Mouse (Mus musculus) gastrocnemius, postnatal 14 days (tissue): ENCODE data around the gene Nuak1. TPM values are rescaled to one million over a fixed set of nuclear protein-coding genes. Genes with fewer than 3 reads are reported as not detected.

ENCODE experiments used
- DNase-seq: peaks from one replicate; pipeline ENCODE4 v3.0.0; 2021; ENCODE audit warnings: mixed read lengths
- intact Hi-C: fragments of 180-260 bp; cut with DNase I; formaldehyde crosslinking; loops from one replicate; pipeline ENCODE4 v1.15.1; 2025; ENCODE audit warnings: low total_unique reads
- total RNA-seq, 2 experiments: library from RNA; stranded (reverse); gene quantifications; 2 replicates each; pipeline ENCODE4 v1.2.3; 2021

The Nuak1 gene
- total RNA-seq, 2 experiments from 2014 or later = 12.1 to 15.0 TPM

DNA sequence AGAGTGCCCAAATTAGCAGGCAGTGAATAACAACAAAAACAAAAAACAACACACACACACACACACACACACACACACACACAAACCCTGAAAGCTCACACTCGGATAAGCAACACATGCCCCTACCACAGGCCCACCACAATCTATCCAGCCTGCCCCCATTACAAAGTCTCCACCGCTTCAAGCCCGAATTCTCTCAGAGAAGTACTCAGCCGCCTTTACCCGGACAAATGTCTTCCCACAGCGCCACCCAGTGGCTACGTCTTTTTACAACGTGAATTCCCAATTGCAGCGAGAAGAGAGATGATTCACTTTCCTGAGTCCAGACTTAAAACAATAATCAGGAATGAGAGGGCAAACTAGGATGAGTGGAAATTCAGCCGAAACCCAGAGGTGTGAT, 10.3 kb upstream of the Nuak1 start:
- intact Hi-C loops = loop anchor here (5.0 kb wide), 1 partner anchor 633 kb away; no protein-coding TSS in a partner anchor
- DNase-seq = peak; percentile 81

DNA sequence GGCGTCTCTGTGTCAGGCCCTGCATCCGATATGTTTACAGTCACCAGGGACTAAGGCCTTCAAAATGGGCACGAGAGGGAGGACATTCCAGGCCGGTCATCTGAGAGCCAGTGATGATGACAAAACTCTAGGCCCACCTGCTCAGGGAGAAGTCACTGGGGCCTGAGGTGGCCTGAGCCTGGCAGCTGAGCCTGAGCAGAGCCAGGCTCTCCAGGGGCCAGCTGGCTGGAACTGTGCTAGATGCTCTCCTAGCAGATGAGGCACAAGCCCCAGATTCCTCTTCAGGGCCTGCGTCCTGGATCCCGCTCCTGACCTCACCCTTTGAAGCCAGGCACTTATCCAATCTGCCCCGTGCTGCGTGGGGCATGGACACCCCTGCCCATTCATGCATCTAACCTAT, 9.3 kb upstream of the Nuak1 start:
- intact Hi-C loops = loop anchor here (5.0 kb wide), 1 partner anchor 632 kb away; no protein-coding TSS in a partner anchor
- DNase-seq = peak; percentile 62

DNA sequence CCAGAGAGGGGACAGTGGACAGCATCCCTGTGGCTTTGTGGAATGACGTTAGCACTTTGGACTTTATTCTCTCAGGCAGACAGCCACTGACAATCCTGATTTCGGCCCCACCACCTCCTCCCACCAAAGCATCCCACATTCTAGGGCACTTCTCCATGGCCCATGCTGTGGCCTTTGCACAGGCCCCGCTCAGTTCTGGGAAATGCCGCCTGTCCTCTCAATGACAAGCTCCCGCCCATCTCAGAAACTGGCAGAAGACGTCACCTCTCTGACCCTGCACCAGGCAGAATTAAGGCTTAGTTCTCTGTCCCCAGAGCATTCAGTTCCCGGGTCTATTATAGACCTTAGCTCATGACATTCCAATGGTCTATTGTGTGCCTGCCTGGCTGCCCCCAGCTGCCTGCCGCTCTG, 7.0 kb upstream of the Nuak1 start:
- intact Hi-C loops = no loop called here

GRCm38 (mm10) chr10:84446661-84447060, 6.3 kb upstream of the Nuak1 start:
- DNase-seq = no peak
- intact Hi-C loops = no loop called here

More for the DNA sequence above, 7.0 kb upstream of the Nuak1 start:
- no peak for DNase-seq

- no peak for DNase-seq
- intact Hi-C loops = no loop called here
Measured at GRCm38 (mm10) chr10:84444396-84444795, 4.0 kb upstream of the Nuak1 start.

- intact Hi-C loops = no loop called here
- no peak for DNase-seq
Measured at GRCm38 (mm10) chr10:84441846-84442245, 1.4 kb upstream of the Nuak1 start.

DNA sequence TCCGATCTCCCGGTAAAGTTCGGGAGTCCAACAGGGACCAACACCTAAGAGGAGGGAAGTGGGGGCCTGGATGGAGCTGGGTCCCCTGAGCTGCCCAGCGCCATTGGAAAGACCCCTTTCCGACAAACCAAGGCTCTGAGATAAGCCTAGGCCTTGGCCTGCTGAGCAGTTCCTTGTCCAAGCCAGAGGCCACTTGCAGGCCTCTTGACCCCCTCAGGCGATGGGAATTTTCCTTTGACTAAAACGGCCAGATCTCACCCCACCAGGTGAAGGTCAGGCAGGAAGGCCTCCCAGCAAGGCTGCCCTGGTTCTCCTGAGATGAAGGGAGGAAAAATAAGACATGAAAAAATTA, 1.0 kb upstream of the Nuak1 start:
- DNase-seq = no peak
- intact Hi-C loops = no loop called here

GRCm38 (mm10) chr10:84440181-84440540, 236 bp downstream of the Nuak1 start:
- intact Hi-C loops = no loop called here
- DNase-seq = no peak

GRCm38 (mm10) chr10:84439228-84439596, 1.2 kb downstream of the Nuak1 start:
- intact Hi-C loops = loop anchor here (5.0 to 10.0 kb wide), 3 partner anchors 274 to 622 kb away; no protein-coding TSS in a partner anchor
- DNase-seq = no peak

- intact Hi-C loops = loop anchor here (5.0 to 10.0 kb wide), 3 partner anchors 274 to 621 kb away; no protein-coding TSS in a partner anchor
- no peak for DNase-seq
Measured at GRCm38 (mm10) chr10:84438466-84439227, 1.8 kb downstream of the Nuak1 start.

DNA sequence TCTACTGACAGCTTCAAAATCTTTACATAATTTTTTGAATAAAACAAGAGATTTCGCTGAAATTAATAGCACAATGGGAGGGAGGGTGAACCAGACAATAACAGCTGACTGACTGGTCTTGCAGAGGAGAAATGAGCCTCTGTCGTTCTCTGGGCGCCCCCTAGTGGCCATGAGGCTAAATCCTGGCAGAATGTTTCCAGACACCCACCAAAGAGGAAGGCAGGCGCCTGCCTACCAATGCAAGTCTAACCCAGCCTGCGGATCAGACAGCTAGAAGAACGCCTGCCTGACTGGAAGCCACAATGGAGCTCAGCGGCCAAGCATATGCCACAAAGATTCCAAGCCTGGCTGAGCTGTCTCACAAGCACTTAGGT, 2.4 kb downstream of the Nuak1 start:
- intact Hi-C loops = loop anchor here (5.0 to 10.0 kb wide), 3 partner anchors 273 to 621 kb away; no protein-coding TSS in a partner anchor
- peak; percentile 95 for DNase-seq

- DNase-seq = no peak
- intact Hi-C loops = loop anchor here (5.0 to 10.0 kb wide), 3 partner anchors 273 to 620 kb away; no protein-coding TSS in a partner anchor
Measured at GRCm38 (mm10) chr10:84437166-84438048, 3.0 kb downstream of the Nuak1 start.

GRCm38 (mm10) chr10:84435930-84436329, 4.5 kb downstream of the Nuak1 start:
- intact Hi-C loops = loop anchor here (5.0 to 10.0 kb wide), 3 partner anchors 271 to 619 kb away; no protein-coding TSS in a partner anchor
- no peak for DNase-seq

DNA sequence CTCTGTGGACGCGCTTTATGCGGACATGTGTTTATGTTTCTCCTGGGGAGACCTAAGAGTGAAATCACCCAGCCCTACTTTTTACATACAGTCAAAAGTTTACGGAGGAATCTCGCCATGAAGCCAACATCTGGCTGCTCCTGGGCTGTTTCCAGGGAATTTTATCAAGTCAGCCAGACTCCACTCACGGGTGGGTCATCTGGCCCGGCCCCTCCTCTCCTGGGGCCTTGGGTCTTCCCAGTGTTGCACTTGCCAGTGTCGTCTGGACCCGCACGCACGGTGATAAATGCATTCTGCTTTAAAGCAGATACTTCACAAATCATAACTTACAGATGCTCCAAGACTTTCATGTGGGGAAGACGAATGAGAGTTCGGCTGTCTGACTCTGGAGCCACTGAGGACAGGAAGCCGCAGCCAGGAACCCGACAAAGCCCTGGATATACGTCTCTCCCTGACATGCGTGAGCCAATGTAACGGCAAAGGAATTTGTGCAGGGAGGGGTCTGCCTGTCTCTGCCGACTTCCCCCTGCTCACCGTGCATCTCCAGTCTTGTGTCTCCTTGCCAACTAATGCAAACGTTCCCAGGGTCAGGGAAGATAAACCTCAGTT, 7.1 kb downstream of the Nuak1 start:
- intact Hi-C loops = loop anchor here (10.0 kb wide), 1 partner anchor 268 kb away; no protein-coding TSS in a partner anchor
- DNase-seq = no peak

DNA sequence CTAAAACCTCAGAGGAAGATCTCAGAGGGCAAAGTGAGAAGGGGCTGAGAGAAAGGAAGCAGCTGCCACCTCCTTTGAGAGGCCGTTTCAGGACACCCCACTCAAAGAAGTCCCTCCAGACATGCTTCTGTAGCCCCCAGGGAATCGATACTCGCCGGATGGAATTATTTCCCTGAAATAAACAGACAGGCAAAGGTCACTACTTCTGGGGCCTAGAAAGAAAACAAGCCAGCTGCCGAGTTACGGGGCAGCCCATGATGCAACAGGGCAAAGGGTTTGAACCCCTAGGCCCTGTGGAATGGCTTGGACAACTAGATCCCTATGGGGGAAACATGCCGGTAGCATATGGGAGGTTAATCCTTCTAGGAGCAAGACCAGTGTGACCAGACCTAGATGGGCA, 16.0 kb downstream of the Nuak1 start:
- intact Hi-C loops = no loop called here
- no peak for DNase-seq

DNA sequence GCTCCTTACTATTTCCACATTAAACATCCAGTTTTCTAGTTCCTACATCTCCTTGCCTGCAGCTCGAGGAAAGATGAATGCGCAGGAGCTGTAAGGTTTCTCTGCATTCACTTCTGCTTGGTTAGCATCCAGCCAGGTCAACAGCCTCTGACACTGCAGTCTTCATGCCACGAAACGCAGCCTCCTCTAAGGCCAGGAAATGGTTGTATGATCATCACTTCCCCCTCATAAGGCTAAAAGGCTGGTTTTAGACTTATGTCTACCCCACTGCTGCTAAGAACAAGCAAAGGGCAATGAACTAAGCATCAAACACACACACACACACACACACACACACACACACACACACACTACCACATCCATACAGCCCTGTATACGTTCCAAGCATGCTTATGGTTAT, 16.5 kb downstream of the Nuak1 start:
- DNase-seq = no peak
- intact Hi-C loops = no loop called here

- intact Hi-C loops = no loop called here
- no peak for DNase-seq
Measured at GRCm38 (mm10) chr10:84420589-84420988, 19.8 kb downstream of the Nuak1 start.

- DNase-seq = no peak
- intact Hi-C loops = no loop called here
Measured at GRCm38 (mm10) chr10:84418421-84418820, 22.0 kb downstream of the Nuak1 start.

- intact Hi-C loops = no loop called here
Measured at GRCm38 (mm10) chr10:84416752-84417151, 23.6 kb downstream of the Nuak1 start.

More at GRCm38 (mm10) chr10:84416752-84417151, 23.6 kb downstream of the Nuak1 start:
- DNase-seq = no peak
